ENCODE assay signal across 13 mouse cellular contexts in genomic region chr9:70069961-70070435, GRCm38 (mm10). TPM values are rescaled to one million over a fixed set of nuclear protein-coding genes. Genes with fewer than 3 reads are reported as not detected.
DNase-seq lines count a peak whose midpoint lies in the region; ATAC-seq and TF ChIP-seq lines count a peak whose summit lies in the region.
"Had no signal": no experiment of that assay in that cellular context is flagged by ENCODE, and none has a peak within 500 bp of the region (broad histone marks: within the 10 kb centered on the region; RNA-seq: fewer than 3 reads in every experiment).

No protein-coding gene starts in this region.

- intact Hi-C loops in heart, postnatal 36 days (cut with DNase I), result no loop called here
- intact Hi-C loops in gastrocnemius, postnatal 36 days (cut with DNase I), result no loop called here

- TF ChIP-seq CTCF in liver, postnatal 0 days (IDR thresholded peaks at IDR 0.05; ENCODE audit: low read depth), result no peak

- H3K27me3 ChIP-seq in liver, postnatal 0 days (ENCODE audit: insufficient read depth, low read length), result no peaks in the 10 kb centered on the region
- H3K27me3 ChIP-seq: limb, embryonic 13.5 days had no signal

- H3K4me3 ChIP-seq in liver, postnatal 0 days (ENCODE audit: low read depth, low read length), result no peak overlapping the region
- H3K4me3 ChIP-seq: erythroblast, embryonic 14.5 days; limb, embryonic 13.5 days had no signal

- TF ChIP-seq EP300 in liver, postnatal 0 days (IDR thresholded peaks at IDR 0.05; ENCODE audit: low read depth), result 0 out of 2 replicates have a peak, but pooled peaks have one; percentile 31

- H3K36me3 ChIP-seq in liver, postnatal 0 days (replicated peaks; ENCODE audit: insufficient read depth, low read length), result no peaks in the 10 kb centered on the region
- H3K36me3 ChIP-seq: limb, embryonic 13.5 days had no signal

- ATAC-seq in liver, postnatal 0 days, result peak; percentile 88

- DNase-seq in liver, postnatal 0 days, result peak; percentile 34
- DNase-seq in liver (no peak), NIH3T3 (ENCODE audit: low read depth) (peak; percentile 37)
- peak; percentile 67 for DNase-seq in adrenal gland, postnatal 14 days
- peak; percentile 27 to 49 for DNase-seq in heart, postnatal 36 days
- DNase-seq in right cerebral cortex, postnatal 36 days (ENCODE audit: low spot score in 2 of 2), result no peak
- DNase-seq in gastrocnemius, postnatal 36 days, result no peak

- no peak overlapping the region for H3K9ac ChIP-seq in liver, postnatal 0 days (replicated peaks)
- H3K9ac ChIP-seq: limb, embryonic 13.5 days had no signal

- peak overlapping the region; percentile 46; the same call in 1 of the 2 replicates for H3K27ac ChIP-seq in liver, postnatal 0 days (ENCODE audit: low read depth)
- H3K27ac ChIP-seq: limb, embryonic 13.5 days had no signal

- H3K4me1 ChIP-seq in liver, postnatal 0 days (ENCODE audit: insufficient read depth), result peaks cover 5% of the 10 kb centered on the region; the same call in 1 of the 2 replicates
- H3K4me1 ChIP-seq: limb, embryonic 13.5 days had no signal

- 50% methylated on average over 8 of the region's 8 CpGs for WGBS in liver, postnatal 0 days (ENCODE audit: insufficient replicate concordance)

- no peak overlapping the region for H3K4me2 ChIP-seq in liver, postnatal 0 days (ENCODE audit: low read depth, low read length)
- H3K4me2 ChIP-seq: limb, embryonic 13.5 days had no signal

- no peaks in the 10 kb centered on the region for H3K9me3 ChIP-seq in liver, postnatal 0 days (ENCODE audit: low read length)
- H3K9me3 ChIP-seq: limb, embryonic 13.5 days had no signal

RNA-seq across cellular contexts. Expression of gene Gcnt3, which starts 32.1 kb away (rescaled TPM):
- not detected in 2 replicates for polyA plus RNA-seq in liver, postnatal 0 days (2015; fragmentation: Nextera tagmentation; extraction: Ambion mirVana)
- not detected in 2 replicates for total RNA-seq in adrenal gland, postnatal 14 days (2021)
- total RNA-seq in heart, postnatal 36 days (2021), result not detected
- not detected for total RNA-seq in gastrocnemius, postnatal 36 days (2021)
- total RNA-seq: layer of hippocampus, postnatal 10 days; megakaryocyte-erythroid progenitor cell, adult 5-6 weeks; neutrophil, adult 5-6 weeks had no signal
- polyA plus RNA-seq: erythroblast, embryonic 14.5 days; frontal cortex, adult 2 months had no signal

RNA-seq across cellular contexts. Expression of gene Gtf2a2, which starts 57.6 kb away (rescaled TPM):
- polyA plus RNA-seq in liver, postnatal 0 days (2015; fragmentation: Nextera tagmentation; extraction: Ambion mirVana), result 149 and 154 TPM in 2 replicates
- 76.2 and 84.8 TPM in 2 replicates for total RNA-seq in adrenal gland, postnatal 14 days (2021)
- 10 to 100 TPM; 56.6 to 58.5 TPM for total RNA-seq in heart, postnatal 36 days (2021)
- total RNA-seq in gastrocnemius, postnatal 36 days (2021), result 10 to 100 TPM; 49.1 to 52.8 TPM

Comparison
In these comparisons a context has a peak if more than half of its experiments do, and no peak if none do; other contexts are left out.
1. DNase-seq: peak in liver, postnatal 0 days (single experiment), NIH3T3 (single experiment), adrenal gland, postnatal 14 days (single experiment) and heart, postnatal 36 days (2 of 2); none in liver (single experiment), right cerebral cortex, postnatal 36 days (0 of 2) and gastrocnemius, postnatal 36 days (0 of 2).